Mouse (Mus musculus) common myeloid progenitor, adult 5-6 weeks (primary cell): ENCODE results near the gene Naa15. TPM values are rescaled to one million over a fixed set of nuclear protein-coding genes. Genes with fewer than 3 reads are reported as not detected.

ENCODE experiments used
- ATAC-seq: replicated peaks from 2 replicates; pipeline ENCODE4 v1.8.0; 2016; ENCODE audit warnings: low read depth, mild to moderate bottlenecking, moderate TSS enrichment, inconsistent platforms; ENCODE audit not compliant: poor library complexity, severe bottlenecking
- total RNA-seq: library from RNA; stranded (forward); fragments of 200-1000, 187-1606 nt; gene quantifications from 2 replicates; pipeline ENCODE4 v1.2.3, GENCODE M21; 2017

Gene Naa15
- total RNA-seq, 1 experiment from 2014 or later: 245 TPM

- ATAC-seq: no peak
Measured at GRCm38 (mm10) chr3:51499876-51500275, 84.9 kb downstream of the Naa15 start.

- no peak for ATAC-seq
Measured at GRCm38 (mm10) chr3:51504385-51504952, 89.5 kb downstream of the Naa15 start.

GRCm38 (mm10) chr3:51505465-51505864 is 90.5 kb downstream of the Naa15 start:
- ATAC-seq: no peak

GRCm38 (mm10) chr3:51510903-51511302 is 96.0 kb downstream of the Naa15 start:
- peak; percentile 92 for ATAC-seq

GRCm38 (mm10) chr3:51511983-51512382 is 97.0 kb downstream of the Naa15 start:
- ATAC-seq: no peak

- ATAC-seq: no peak
Measured at GRCm38 (mm10) chr3:51517467-51517866, 102.5 kb downstream of the Naa15 start.

- peak; percentile 88 for ATAC-seq
Measured at GRCm38 (mm10) chr3:51517878-51518762, 103.2 kb downstream of the Naa15 start.

- peak; percentile 51 for ATAC-seq
Measured at GRCm38 (mm10) chr3:51518763-51519121, 103.8 kb downstream of the Naa15 start.

GRCm38 (mm10) chr3:51521262-51521661 is 106.3 kb downstream of the Naa15 start:
- ATAC-seq: no peak

GRCm38 (mm10) chr3:51525186-51525785 is 110.3 kb downstream of the Naa15 start:
- no peak for ATAC-seq

Other genes starting within 250 kb of the Naa15 start
- gene Noct, start 190.7 kb upstream of the Naa15 start, total RNA-seq: 4.7 and 5.5 TPM in 2 replicates
- 123 and 129 TPM in 2 replicates for gene Elf2, start 74.5 kb upstream of the Naa15 start, total RNA-seq
- not detected in 2 replicates for gene Mgarp, start 18.4 kb upstream of the Naa15 start, total RNA-seq
- gene Ndufc1, start 6.2 kb upstream of the Naa15 start, total RNA-seq: 22.7 and 50.2 TPM in 2 replicates
- gene Rab33b, start 68.8 kb downstream of the Naa15 start, total RNA-seq: 10.3 and 16.9 TPM in 2 replicates
- gene Setd7, start 145.7 kb downstream of the Naa15 start, total RNA-seq: 23.2 and 29.5 TPM in 2 replicates
- 2.3 and 9.9 TPM in 2 replicates for gene Mgst2, start 245.2 kb downstream of the Naa15 start, total RNA-seq